In genomic region chr6:57615788-57616187, GRCm38 (mm10) we compare ENCODE assay signal across 31 mouse cellular contexts. TPM values are rescaled to one million over a fixed set of nuclear protein-coding genes. Genes with fewer than 3 reads are reported as not detected.
DNase-seq lines count a peak whose midpoint lies in the region; ATAC-seq and TF ChIP-seq lines count a peak whose summit lies in the region.
"Had no signal": no experiment of that assay in that cellular context is flagged by ENCODE, and none has a peak within 500 bp of the region (broad histone marks: within the 10 kb centered on the region; RNA-seq: fewer than 3 reads in every experiment).

No protein-coding gene starts in this region.

- H3K4me1 ChIP-seq in kidney, embryonic 15.5 days = no peaks in the 10 kb centered on the region
- H3K4me1 ChIP-seq in neural tube, embryonic 14.5 days (ENCODE audit: control insufficient read depth, insufficient read depth, low read length) = no peaks in the 10 kb centered on the region
- H3K4me1 ChIP-seq in limb, embryonic 14.5 days (ENCODE audit: control insufficient read depth, insufficient read depth, low read length) = no peaks in the 10 kb centered on the region
- H3K4me1 ChIP-seq: embryonic facial prominence, embryonic 15.5 days; forebrain, embryonic 13.5 days; heart, embryonic 12.5 days; stomach, embryonic 15.5 days had no signal

- no peaks in the 10 kb centered on the region for H3K9me3 ChIP-seq in kidney, embryonic 15.5 days (replicated peaks)
- no peaks in the 10 kb centered on the region for H3K9me3 ChIP-seq in neural tube, embryonic 14.5 days (ENCODE audit: control insufficient read depth, low read length)
- H3K9me3 ChIP-seq in limb, embryonic 14.5 days (ENCODE audit: control insufficient read depth, low read length) = no peaks in the 10 kb centered on the region
- H3K9me3 ChIP-seq: embryonic facial prominence, embryonic 15.5 days; forebrain, embryonic 13.5 days; heart, embryonic 12.5 days; stomach, embryonic 15.5 days had no signal

- no peak overlapping the region for H3K4me2 ChIP-seq in kidney, embryonic 15.5 days
- H3K4me2 ChIP-seq in neural tube, embryonic 14.5 days (ENCODE audit: low read depth, low read length) = no peak overlapping the region
- H3K4me2 ChIP-seq in limb, embryonic 14.5 days (replicated peaks; ENCODE audit: low read depth, low read length, severe bottlenecking) = no peak overlapping the region
- H3K4me2 ChIP-seq: embryonic facial prominence, embryonic 15.5 days; forebrain, embryonic 13.5 days; heart, embryonic 12.5 days; hindbrain, embryonic 14.5 days; midbrain, embryonic 11.5 days; stomach, embryonic 15.5 days had no signal

- no peak overlapping the region for H3K27ac ChIP-seq in kidney, embryonic 15.5 days
- no peak overlapping the region for H3K27ac ChIP-seq in neural tube, embryonic 14.5 days (ENCODE audit: low read depth, low read length)
- no peak overlapping the region for H3K27ac ChIP-seq in limb, embryonic 14.5 days (replicated peaks; ENCODE audit: low read depth, low read length)
- H3K27ac ChIP-seq: embryonic facial prominence, embryonic 15.5 days; forebrain, embryonic 13.5 days; gastrocnemius, adult 2 months; heart, adult 2 months; hindbrain, embryonic 14.5 days; liver, embryonic 14.5 days; stomach, embryonic 15.5 days had no signal

- H3K4me3 ChIP-seq in kidney, embryonic 15.5 days (replicated peaks) = no peak overlapping the region
- no peak overlapping the region for H3K4me3 ChIP-seq in neural tube, embryonic 14.5 days (ENCODE audit: low read depth, low read length)
- H3K4me3 ChIP-seq in limb, embryonic 14.5 days (replicated peaks; ENCODE audit: low read length) = no peak overlapping the region
- H3K4me3 ChIP-seq: embryonic facial prominence, embryonic 15.5 days; forebrain, embryonic 13.5 days; gastrocnemius, adult 2 months; heart, adult 2 months; heart, embryonic 12.5 days; stomach, embryonic 15.5 days had no signal

- TF ChIP-seq POLR2A in limb, embryonic 14.5 days (IDR thresholded peaks at IDR 0.05; ENCODE audit: borderline replicate concordance, extremely low read depth, insufficient read depth, insufficient read length) = no peak

- no peaks in the 10 kb centered on the region for H3K27me3 ChIP-seq in kidney, embryonic 15.5 days
- H3K27me3 ChIP-seq in neural tube, embryonic 14.5 days (ENCODE audit: control insufficient read depth, insufficient read depth, low read length) = no peaks in the 10 kb centered on the region
- H3K27me3 ChIP-seq in limb, embryonic 14.5 days (ENCODE audit: control insufficient read depth, insufficient read depth, low read length) = no peaks in the 10 kb centered on the region
- H3K27me3 ChIP-seq: embryonic facial prominence, embryonic 15.5 days; forebrain, embryonic 13.5 days; heart, embryonic 12.5 days; stomach, embryonic 15.5 days had no signal

- ATAC-seq in kidney, embryonic 15.5 days (replicated peaks; ENCODE audit: low FRiP score) = 0 out of 2 replicates have a peak, but pooled peaks have one; percentile 52
- ATAC-seq in neural tube, embryonic 14.5 days (ENCODE audit: low read depth) = peak; percentile 83
- ATAC-seq in limb, embryonic 14.5 days (ENCODE audit: low FRiP score, low read depth) = peak; percentile 93
- ATAC-seq in frontal cortex, adult (ENCODE audit: low TSS enrichment) = no peak
- ATAC-seq: forebrain, embryonic 13.5 days; intestine, postnatal 0 days had no signal

- H3K36me3 ChIP-seq in kidney, embryonic 15.5 days = 0 out of 2 replicates have a peak, but pooled peaks cover 6% of the 10 kb centered on the region
- no peaks in the 10 kb centered on the region for H3K36me3 ChIP-seq in neural tube, embryonic 14.5 days (ENCODE audit: control insufficient read depth, insufficient read depth, low read length)
- no peaks in the 10 kb centered on the region for H3K36me3 ChIP-seq in limb, embryonic 14.5 days (ENCODE audit: control insufficient read depth, insufficient read depth, low read length)
- H3K36me3 ChIP-seq: embryonic facial prominence, embryonic 15.5 days; stomach, embryonic 15.5 days had no signal

- no peak for DNase-seq in kidney, postnatal 14 days
- no peak for DNase-seq in neural tube, embryonic 10.5 days (ENCODE audit: extremely low spot score, low spot score)
- peak; percentile 37 for DNase-seq in limb, embryonic 14.5 days (ENCODE audit: low spot score)
- DNase-seq in testis, postnatal 10 days (ENCODE audit: low spot score) = no peak
- DNase-seq: adrenal gland, adult 2 months; adrenal gland, postnatal 36 days; B cell, adult 2 months; cerebellum, adult 18-20 months; cerebellum, postnatal 10 days; gastrocnemius, adult 2 months; heart, adult 2 months; heart, postnatal 4 days; kidney, postnatal 10 days; layer of hippocampus, adult 9-11 months; liver; lung, adult 2 months; lung, postnatal 14 days; right cerebral cortex, postnatal 25 days; thymus, adult 18-20 months; thymus, postnatal 25 days had no signal

- H3K9ac ChIP-seq in kidney, embryonic 15.5 days = no peak overlapping the region
- no peak overlapping the region for H3K9ac ChIP-seq in neural tube, embryonic 14.5 days (replicated peaks; ENCODE audit: low read depth, low read length)
- H3K9ac ChIP-seq in limb, embryonic 14.5 days (ENCODE audit: low read depth, low read length, severe bottlenecking) = no peak overlapping the region
- H3K9ac ChIP-seq: embryonic facial prominence, embryonic 15.5 days; forebrain, embryonic 13.5 days; heart, embryonic 12.5 days; hindbrain, embryonic 14.5 days; liver, embryonic 14.5 days; stomach, embryonic 15.5 days had no signal

- 51% methylated on average over 2 of the region's 2 CpGs for WGBS in kidney, embryonic 15.5 days
- WGBS in neural tube, embryonic 14.5 days = 54% methylated on average over 2 of the region's 2 CpGs
- 16% methylated on average over 2 of the region's 2 CpGs for WGBS in limb, embryonic 14.5 days

RNA-seq across cellular contexts. Expression of gene Herc6, which starts 35.0 kb away (rescaled TPM):
- polyA plus RNA-seq in kidney, embryonic 15.5 days (2015; fragmentation: Nextera tagmentation; extraction: Ambion mirVana) = 3.8 and 4.9 TPM in 2 replicates
- polyA plus RNA-seq in neural tube, embryonic 14.5 days (2014; fragmentation: Nextera tagmentation; extraction: Ambion mirVana) = 0.44 and 1.2 TPM in 2 replicates
- polyA plus RNA-seq in limb, embryonic 14.5 days (2012; rRNA removed) = 1.7 and 3.4 TPM in 2 replicates
- polyA plus RNA-seq in limb, embryonic 14.5 days (2014; fragmentation: Nextera tagmentation; extraction: Ambion mirVana) = 1.4 and 2.2 TPM in 2 replicates
